Mouse (Mus musculus): ENCODE measurements around the gene Rnf146. TPM values are rescaled to one million over a fixed set of nuclear protein-coding genes. Genes with fewer than 3 reads are reported as not detected.
"Not testable (repeated sequence)": the region's sequence is repeated elsewhere in the genome, so short reads cannot be mapped to it uniquely, and the experiment has no call there.

Rnf146 gene
- 66.6 and 78.4 TPM in 2 replicates for polyA plus RNA-seq (2016; fragmentation: Nextera tagmentation; extraction: Ambion mirVana)

DNA sequence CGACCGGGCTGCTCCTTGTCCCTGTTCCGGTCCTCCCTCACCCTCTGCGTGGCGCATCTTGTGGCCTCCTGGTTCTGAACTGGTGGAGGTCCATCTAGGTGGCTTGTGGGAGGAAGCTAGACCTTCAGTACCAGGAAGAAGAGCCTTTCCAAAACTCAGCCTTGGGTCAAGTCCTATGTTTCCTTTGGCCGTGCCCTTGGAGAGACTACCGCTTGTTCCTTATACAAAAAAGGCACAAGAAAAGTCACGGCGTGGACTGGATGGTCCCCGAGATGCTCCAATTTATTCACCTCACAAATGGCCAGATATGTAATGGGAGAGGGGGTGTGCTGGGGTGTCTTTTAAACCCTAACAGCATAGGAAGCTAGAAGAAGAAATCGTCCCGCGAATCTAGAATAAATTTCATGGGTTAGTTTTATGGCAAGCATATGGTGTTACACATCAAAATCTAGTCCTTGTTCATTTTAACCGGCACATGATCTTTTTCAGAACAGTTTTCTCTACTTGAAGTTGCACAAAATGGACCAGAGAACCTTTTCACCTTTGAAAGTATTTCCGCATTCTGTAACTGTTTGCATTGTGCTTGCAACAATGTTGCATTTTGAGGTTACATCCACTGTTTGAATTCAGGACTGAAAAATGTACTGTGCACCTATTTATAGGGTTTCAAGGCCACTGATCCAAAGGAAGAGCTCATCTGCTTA is at the start of gene Rnf146:
Rnf146 (minus strand) TSS at position 246 of the 704 bp plus-strand sequence.
- H3K27me3 ChIP-seq, result no peaks in the 10 kb centered on the region
- peak within 1 kb of the TSS; percentile 84 for H3K4me3 ChIP-seq
- no peaks in the 10 kb centered on the region for H3K9me3 ChIP-seq (replicated peaks)
- peak within 1 kb of the TSS; percentile 74 for H3K4me2 ChIP-seq (replicated peaks)
- peak within 1 kb of the TSS; percentile 99 for H3K27ac ChIP-seq
- WGBS, result 8% methylated on average over 15 of the region's 15 CpGs
- H3K36me3 ChIP-seq, result no peaks in the 10 kb centered on the region
- H3K4me1 ChIP-seq, result peaks cover 16% of the 10 kb centered on the region
- H3K9ac ChIP-seq, result peak within 1 kb of the TSS; percentile 97
- no peak; the same call in 1 of the 2 replicates for ATAC-seq (ENCODE audit: low FRiP score)

DNA sequence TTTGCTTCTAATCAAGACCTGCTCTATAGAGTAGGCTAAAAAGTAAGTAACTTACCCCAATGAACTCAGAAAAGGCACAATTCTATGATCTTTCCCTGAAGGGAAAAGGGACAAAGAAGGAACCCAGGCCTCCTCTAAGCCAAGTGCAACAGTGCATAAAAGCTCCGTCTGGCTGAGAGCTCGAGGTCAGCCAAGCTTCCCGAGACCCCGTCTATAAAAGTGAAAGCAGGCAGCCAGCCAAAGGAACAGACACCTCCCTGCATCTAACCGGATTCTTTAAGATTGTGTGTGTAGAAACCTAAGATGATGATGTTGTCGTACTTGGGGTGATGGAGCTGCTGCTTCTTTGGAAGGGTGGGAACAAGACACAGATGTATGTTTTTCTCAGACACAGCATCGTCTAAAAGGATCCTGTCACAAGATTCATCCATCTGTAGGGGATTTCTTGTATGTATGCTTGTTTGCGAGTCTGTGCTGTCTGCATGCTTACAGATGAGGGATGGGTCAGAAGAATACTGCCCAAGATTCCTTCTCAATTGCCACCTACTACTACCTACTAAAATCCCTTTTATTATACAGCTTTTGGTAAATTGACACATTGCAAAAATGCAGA is 40.5 kb upstream of the Rnf146 start:
- Histone ChIP-seq H3K4me3 (no peak overlapping the region), H3K27me3 (no peaks in the 10 kb centered on the region), H3K36me3 (no peaks in the 10 kb centered on the region), H3K9ac (no peak overlapping the region), H3K27ac (no peak overlapping the region), H3K4me2 (replicated peaks) (no peak overlapping the region), H3K9me3 (replicated peaks) (no peaks in the 10 kb centered on the region), H3K4me1 (no peaks in the 10 kb centered on the region)
- ATAC-seq (ENCODE audit: low FRiP score), result no peak
- WGBS, result 47% methylated on average over 8 of the region's 8 CpGs

DNA sequence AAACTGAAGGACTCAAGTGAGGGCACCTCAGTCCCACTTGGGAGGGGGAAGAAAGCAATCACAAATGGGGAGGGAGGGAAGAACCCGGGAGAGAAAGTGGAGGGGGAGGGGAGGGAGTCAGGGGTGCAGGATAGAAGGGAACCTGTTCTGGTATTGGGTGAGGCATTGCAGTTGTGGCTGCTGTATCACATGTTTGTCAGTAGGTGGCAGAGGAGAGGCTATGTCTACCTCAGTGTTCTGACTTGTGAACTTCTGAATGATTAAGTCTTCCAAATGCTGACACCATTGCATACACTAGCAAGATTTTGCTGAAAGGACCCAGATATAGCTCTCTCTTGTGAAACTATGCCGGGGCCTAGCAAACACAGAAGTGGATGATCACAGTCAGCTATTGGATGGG is 32.6 kb upstream of the Rnf146 start:
- H3K4me1 ChIP-seq; H3K36me3 ChIP-seq; H3K9ac ChIP-seq; H3K27me3 ChIP-seq; ATAC-seq (ENCODE audit: low FRiP score); H3K9me3 ChIP-seq (replicated peaks); H3K4me3 ChIP-seq; H3K4me2 ChIP-seq (replicated peaks); H3K27ac ChIP-seq: not testable (repeated sequence)
- 65% methylated on average over 2 of the region's 2 CpGs for WGBS

DNA sequence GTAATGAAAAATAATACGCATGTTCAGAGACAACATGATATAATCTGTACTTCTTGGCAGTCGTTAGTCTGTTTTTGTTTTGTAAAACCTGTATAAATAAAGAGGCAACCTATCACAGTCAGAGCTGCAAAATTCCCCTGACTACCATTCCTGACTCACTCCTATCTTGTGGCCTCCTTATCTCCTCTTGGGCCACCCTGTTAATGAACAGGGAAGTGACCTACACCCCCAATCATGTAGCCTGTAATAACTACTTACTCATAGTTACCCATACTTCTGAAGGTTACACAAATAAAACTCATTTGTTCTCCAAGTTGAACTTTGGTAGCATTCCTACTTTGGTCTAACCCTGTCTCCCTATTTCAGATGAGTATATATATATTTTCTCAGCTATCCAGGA is 19.3 kb upstream of the Rnf146 start:
- no peak for ATAC-seq (ENCODE audit: low FRiP score)
- no peaks in the 10 kb centered on the region for H3K4me1 ChIP-seq
- H3K36me3 ChIP-seq, result no peaks in the 10 kb centered on the region
- no peak overlapping the region for H3K4me2 ChIP-seq (replicated peaks)
- H3K27me3 ChIP-seq, result no peaks in the 10 kb centered on the region
- WGBS, result 87% methylated on average over 2 of the region's 2 CpGs
- no peaks in the 10 kb centered on the region for H3K9me3 ChIP-seq (replicated peaks)
- H3K9ac ChIP-seq, result no peak overlapping the region
- no peak overlapping the region for H3K27ac ChIP-seq
- no peak overlapping the region for H3K4me3 ChIP-seq

DNA sequence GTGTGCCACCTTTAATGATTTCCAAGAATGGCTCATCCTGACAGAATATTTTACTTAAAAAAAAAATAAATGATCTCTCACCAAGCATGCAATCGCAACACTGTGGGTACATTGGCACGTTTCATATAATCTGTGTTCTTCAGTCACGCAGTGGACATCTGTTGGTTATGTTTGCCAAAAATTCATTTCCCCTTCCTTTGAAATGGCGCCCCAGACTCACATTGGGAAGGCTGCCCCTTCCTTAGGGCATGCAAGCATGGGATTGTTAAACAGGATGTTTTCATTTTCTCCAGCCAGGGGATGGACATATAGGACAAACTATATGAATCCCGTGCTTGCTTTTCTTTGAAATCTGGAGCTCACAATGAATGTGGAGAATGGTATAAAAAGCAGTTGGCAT is 11.8 kb upstream of the Rnf146 start:
- H3K27me3 ChIP-seq, result no peaks in the 10 kb centered on the region
- no peak overlapping the region for H3K27ac ChIP-seq
- no peaks in the 10 kb centered on the region for H3K4me1 ChIP-seq
- no peaks in the 10 kb centered on the region for H3K36me3 ChIP-seq
- H3K4me2 ChIP-seq (replicated peaks), result no peak overlapping the region
- no peak for ATAC-seq (ENCODE audit: low FRiP score)
- H3K9ac ChIP-seq, result no peak overlapping the region
- no peaks in the 10 kb centered on the region for H3K9me3 ChIP-seq (replicated peaks)
- no peak overlapping the region for H3K4me3 ChIP-seq
- 86% methylated on average over 5 of the region's 5 CpGs for WGBS

DNA sequence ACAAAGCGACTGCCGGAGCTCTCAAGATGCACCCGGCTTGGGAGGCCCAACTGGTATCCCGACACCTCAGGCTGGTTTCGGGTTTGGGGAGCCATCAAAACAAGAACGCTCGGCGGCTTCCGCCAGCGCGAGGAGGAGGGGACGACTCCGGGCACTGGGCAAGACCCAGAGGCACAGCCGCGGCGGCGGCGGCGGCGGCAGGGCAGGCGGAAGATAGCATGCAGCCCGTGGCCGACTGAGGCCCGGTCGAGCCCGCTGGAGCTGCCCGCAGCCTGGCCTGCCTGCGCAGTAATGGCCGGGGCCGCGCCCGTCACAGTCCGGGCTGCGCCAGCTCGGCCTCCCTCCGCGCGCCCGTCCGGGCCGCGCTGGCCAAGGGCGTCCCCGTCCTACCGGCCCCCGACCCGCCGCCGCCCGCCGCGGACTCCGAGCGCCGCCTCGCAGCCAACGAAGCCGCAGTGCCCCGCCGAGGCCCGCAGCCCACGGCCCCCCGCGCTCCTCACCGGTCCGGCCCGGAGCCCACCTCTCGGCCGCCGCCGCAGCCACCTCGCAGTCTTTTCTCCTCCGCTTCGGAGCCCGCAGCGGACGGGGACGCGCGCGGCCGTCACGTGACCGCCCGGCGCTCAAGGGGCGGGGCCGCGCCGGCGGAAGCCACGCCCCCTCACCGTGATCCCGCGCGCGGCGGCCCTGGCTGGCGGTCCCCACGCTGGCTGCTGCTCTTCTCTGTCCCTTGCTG is 612 bp downstream of the Rnf146 start:
- WGBS, result under 1% methylated on average over 45 of the region's 100 CpGs
- Histone ChIP-seq H3K4me3 (peak overlapping the region; percentile 84), H3K9me3 (replicated peaks) (no peaks in the 10 kb centered on the region), H3K36me3 (no peaks in the 10 kb centered on the region), H3K4me1 (peaks cover 21% of the 10 kb centered on the region), H3K4me2 (replicated peaks) (peak overlapping the region; percentile 74), H3K27me3 (no peaks in the 10 kb centered on the region), H3K9ac (peak overlapping the region; percentile 97), H3K27ac (peak overlapping the region; percentile 99)
- peak; percentile 97 for ATAC-seq (ENCODE audit: low FRiP score)

DNA sequence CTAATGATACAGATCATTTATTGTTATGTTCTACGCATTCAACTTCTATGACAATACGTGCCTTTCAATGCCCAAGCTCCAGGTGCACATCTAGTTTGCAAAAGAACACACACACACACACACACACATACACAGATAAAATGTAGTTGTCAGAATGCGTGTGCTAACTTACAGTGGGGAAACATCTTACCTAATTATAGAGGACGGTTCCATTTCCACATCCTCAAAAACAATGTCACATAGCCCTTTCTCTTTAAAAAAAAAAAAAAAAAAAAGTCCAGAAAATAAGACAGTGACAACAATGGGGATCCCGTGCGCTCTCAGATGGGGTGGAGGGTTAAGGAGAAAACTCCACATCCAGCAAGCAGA is 1.2 kb downstream of the Rnf146 start:
- ATAC-seq (ENCODE audit: low FRiP score), result no peak
- H3K36me3 ChIP-seq, result no peaks in the 10 kb centered on the region
- H3K4me3 ChIP-seq, result peak overlapping the region; percentile 84
- peak overlapping the region; percentile 97 for H3K9ac ChIP-seq
- H3K4me2 ChIP-seq (replicated peaks), result peak overlapping the region; percentile 74
- WGBS, result 2% methylated on average over 6 of the region's 6 CpGs
- peak overlapping the region; percentile 99 for H3K27ac ChIP-seq
- H3K9me3 ChIP-seq (replicated peaks), result no peaks in the 10 kb centered on the region
- peaks cover 21% of the 10 kb centered on the region for H3K4me1 ChIP-seq
- H3K27me3 ChIP-seq, result no peaks in the 10 kb centered on the region

DNA sequence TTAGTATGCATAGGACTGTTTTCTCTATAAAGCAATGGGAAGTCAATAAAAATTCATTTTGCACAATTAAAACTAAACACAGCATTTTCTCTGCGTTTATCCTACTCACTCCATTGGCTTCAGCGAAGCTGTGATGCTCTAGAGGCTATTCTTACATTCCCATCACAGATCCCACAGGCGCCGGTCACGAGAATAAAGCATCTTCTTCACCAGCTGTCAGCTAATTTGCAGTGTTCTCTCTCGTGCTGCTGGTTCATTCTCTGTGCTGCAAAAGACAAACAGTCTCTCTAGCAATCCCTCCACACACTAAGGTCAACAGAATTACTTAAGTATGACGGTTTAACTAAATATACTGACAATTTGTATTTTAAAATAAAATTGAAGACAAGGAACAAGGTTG is 8.1 kb downstream of the Rnf146 start:
- Histone ChIP-seq H3K4me3 (no peak overlapping the region), H3K27ac (no peak overlapping the region), H3K9me3 (replicated peaks) (no peaks in the 10 kb centered on the region), H3K27me3 (no peaks in the 10 kb centered on the region), H3K36me3 (peaks cover 9% of the 10 kb centered on the region), H3K4me2 (replicated peaks) (no peak overlapping the region; the same call in 1 of the 2 replicates), H3K4me1 (peaks cover 12% of the 10 kb centered on the region), H3K9ac (no peak overlapping the region)
- WGBS, result 52% methylated on average over 7 of the region's 7 CpGs
- peak; percentile 48; the same call in 1 of the 2 replicates for ATAC-seq (ENCODE audit: low FRiP score)

DNA sequence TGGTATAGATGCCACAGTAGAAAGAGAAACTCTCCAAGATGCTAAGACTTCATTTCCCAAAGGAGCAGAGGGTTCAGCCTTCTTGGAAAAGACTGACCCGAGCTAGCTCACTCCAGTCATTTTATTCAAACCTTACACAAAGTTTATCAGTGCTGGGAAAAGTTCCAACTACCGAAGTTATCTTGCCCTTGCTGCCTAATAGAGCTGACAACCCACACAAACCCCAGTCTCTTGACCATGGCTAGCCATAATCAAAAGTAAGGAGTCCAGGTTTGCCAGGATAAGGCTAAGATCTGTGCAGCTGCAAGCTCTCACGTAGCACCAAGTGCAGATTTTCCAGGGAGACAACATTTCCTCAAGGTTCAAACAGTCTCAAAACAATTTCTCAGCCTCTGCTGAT is 9.7 kb downstream of the Rnf146 start:
- no peak overlapping the region for H3K27ac ChIP-seq
- no peak overlapping the region for H3K9ac ChIP-seq
- 87% methylated on average over 3 of the region's 3 CpGs for WGBS
- H3K4me3 ChIP-seq, result no peak overlapping the region
- ATAC-seq (ENCODE audit: low FRiP score), result no peak
- no peak overlapping the region for H3K4me2 ChIP-seq (replicated peaks)
- H3K36me3 ChIP-seq, result peaks cover 10% of the 10 kb centered on the region
- H3K27me3 ChIP-seq, result no peaks in the 10 kb centered on the region
- H3K9me3 ChIP-seq (replicated peaks), result no peaks in the 10 kb centered on the region
- H3K4me1 ChIP-seq, result peaks cover 7% of the 10 kb centered on the region; the same call in 1 of the 2 replicates

DNA sequence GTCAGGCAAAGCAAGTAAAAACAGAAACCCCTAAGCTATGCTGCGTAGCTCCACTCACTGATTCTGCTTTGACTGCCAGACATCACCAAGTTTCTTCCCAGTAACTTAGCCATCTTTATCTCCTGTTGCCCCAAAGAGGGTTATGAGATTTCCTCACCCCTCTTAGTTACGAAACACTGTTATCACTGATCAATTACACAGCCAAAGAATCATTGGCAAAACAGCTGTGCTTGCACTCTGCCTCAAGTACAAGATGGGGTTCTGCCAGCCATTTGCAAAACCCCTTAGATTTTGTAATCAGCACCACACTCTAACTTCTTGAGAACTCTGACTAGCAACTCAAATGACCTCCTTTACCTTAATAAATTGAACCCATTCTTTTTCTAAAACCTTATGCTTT is 10.8 kb downstream of the Rnf146 start:
- 96% methylated on average over 2 of the region's 2 CpGs for WGBS
- Histone ChIP-seq H3K4me2 (replicated peaks) (no peak overlapping the region), H3K36me3 (peaks cover 21% of the 10 kb centered on the region)

DNA sequence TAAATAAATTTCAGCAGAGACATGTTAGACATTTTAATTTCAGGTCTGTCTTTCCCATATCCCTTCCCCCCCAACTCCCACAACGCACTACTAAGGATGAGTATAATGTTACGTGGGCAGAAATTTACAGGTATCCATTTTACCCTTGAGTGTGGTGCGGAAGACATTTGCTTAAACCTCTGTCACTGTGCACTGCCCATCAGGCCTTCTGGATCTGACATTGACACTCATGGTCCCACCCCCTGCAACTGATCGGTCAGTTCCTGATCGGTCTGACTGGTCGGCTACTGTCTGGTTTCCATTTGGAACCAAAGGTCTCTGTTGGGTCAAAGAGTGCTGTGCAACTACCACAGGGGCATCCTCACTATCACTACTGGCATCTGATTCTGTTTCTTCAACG is 15.6 kb downstream of the Rnf146 start:
- Histone ChIP-seq H3K27me3 (no peaks in the 10 kb centered on the region), H3K9me3 (replicated peaks) (no peaks in the 10 kb centered on the region), H3K36me3 (peaks cover 39% of the 10 kb centered on the region), H3K27ac (no peak overlapping the region), H3K4me2 (replicated peaks) (no peak overlapping the region), H3K9ac (no peak overlapping the region), H3K4me1 (no peaks in the 10 kb centered on the region), H3K4me3 (no peak overlapping the region)
- WGBS, result 97% methylated on average over 7 of the region's 7 CpGs
- ATAC-seq (ENCODE audit: low FRiP score), result no peak

More for the DNA sequence above, 10.8 kb downstream of the Rnf146 start:
- H3K4me3 ChIP-seq, result no peak overlapping the region
- ATAC-seq (ENCODE audit: low FRiP score), result no peak
- H3K27me3 ChIP-seq, result no peaks in the 10 kb centered on the region
- H3K9ac ChIP-seq, result no peak overlapping the region
- H3K9me3 ChIP-seq (replicated peaks), result no peaks in the 10 kb centered on the region
- no peak overlapping the region for H3K27ac ChIP-seq
- H3K4me1 ChIP-seq, result no peaks in the 10 kb centered on the region

DNA sequence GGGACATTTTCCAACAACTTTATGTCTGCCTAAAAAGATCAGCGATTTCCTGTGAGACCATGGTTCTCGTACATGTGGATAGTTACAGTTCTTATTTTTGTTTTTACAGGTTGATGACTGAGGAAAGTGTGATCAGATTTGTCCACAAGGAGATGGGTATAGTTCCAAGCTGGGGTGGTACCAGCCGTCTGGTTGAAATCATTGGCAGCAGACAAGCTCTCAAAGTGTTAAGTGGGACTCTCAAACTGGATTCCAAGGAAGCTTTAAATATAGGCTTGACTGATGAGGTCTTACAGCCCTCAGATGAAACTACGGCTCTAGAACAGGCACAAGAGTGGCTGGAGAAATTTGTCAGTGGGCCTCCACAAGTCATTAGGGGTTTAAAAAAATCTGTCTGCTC is 18.0 kb downstream of the Rnf146 start:
- Histone ChIP-seq H3K27me3 (no peaks in the 10 kb centered on the region), H3K4me3 (no peak overlapping the region), H3K4me1 (no peaks in the 10 kb centered on the region), H3K4me2 (replicated peaks) (no peak overlapping the region), H3K9ac (no peak overlapping the region), H3K36me3 (peaks cover 31% of the 10 kb centered on the region), H3K9me3 (replicated peaks) (no peaks in the 10 kb centered on the region), H3K27ac (no peak overlapping the region)
- WGBS, result 94% methylated on average over 4 of the region's 4 CpGs
- ATAC-seq (ENCODE audit: low FRiP score), result no peak

Data from hindbrain, embryonic 12.5 days (tissue).